Mouse (Mus musculus) testis, adult 2 months (tissue): ENCODE measurements around the gene Gabpa.

Source experiments
- CTCF ChIP-seq: fragments of 200-500 bp; IDR thresholded peaks from 2 replicates; pipeline ENCODE4 v1.5.1; 2012; ENCODE audit warnings: low read depth, mild to moderate bottlenecking, inconsistent platforms, low read length, moderate library complexity; ENCODE audit not compliant: control insufficient read depth, insufficient read depth, insufficient replicate concordance
- POLR2A ChIP-seq: fragments of 200-500 bp; IDR thresholded peaks from 2 replicates; pipeline ENCODE4 v1.6.1; 2012; ENCODE audit warnings: low read depth, mild to moderate bottlenecking, inconsistent platforms, low read length, moderate library complexity; ENCODE audit not compliant: control insufficient read depth

DNA sequence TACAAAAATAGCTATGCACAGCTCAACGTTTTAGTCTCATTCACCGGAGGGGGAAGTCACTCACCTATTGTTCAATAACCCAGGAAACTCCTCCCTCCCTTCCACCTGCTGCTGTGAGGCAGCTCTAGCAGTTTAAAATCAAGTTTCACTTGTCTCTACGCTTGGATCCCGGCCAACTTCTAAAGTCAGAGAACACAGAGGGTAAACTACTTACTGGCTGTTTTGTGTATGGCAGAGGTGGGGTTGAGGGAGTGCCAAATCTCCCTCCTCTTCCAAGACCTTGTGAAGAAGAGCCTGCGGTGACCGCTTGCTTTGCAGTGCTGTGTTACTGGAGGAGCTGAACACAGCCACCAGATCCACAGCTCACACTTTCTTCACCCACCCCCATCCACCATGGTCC, 9.7 kb upstream of the Gabpa start:
- TF ChIP-seq CTCF (no peak), POLR2A (no peak)
